Mouse (Mus musculus) liver, embryonic 11.5 days (tissue): ENCODE measurements around the gene Slc37a4. TPM values are rescaled to one million over a fixed set of nuclear protein-coding genes. Genes with fewer than 3 reads are reported as not detected.

Experiments
- ATAC-seq: fragments of 200-750 bp; cut with Nextera tagmentation; replicated peaks from 2 replicates; pipeline ENCODE4 v1.8.0; 2017; ENCODE audit warnings: moderate number of reproducible peaks, mild to moderate bottlenecking, moderate TSS enrichment, moderate library complexity; ENCODE audit not compliant: low FRiP score
- DNase-seq: peaks from one replicate; pipeline ENCODE4 v3.0.0-alpha.2; 2017; ENCODE audit warnings: low spot score
- H3K27ac ChIP-seq: fragments of 300-500 bp; sonication (generic); 2 replicates; pipeline ENCODE4 v1.5.1; 2014; ENCODE audit warnings: mild to moderate bottlenecking, low read depth, low read length, control low read depth
- H3K27me3 ChIP-seq: fragments of 300-500 bp; sonication (generic); replicated peaks from 2 replicates; pipeline ENCODE4 v1.6.1; 2014; ENCODE audit warnings: low read length, mixed read lengths; ENCODE audit not compliant: control insufficient read depth, insufficient read depth
- H3K36me3 ChIP-seq: fragments of 300-500 bp; sonication (generic); 2 replicates; pipeline ENCODE4 v1.6.1; 2014; ENCODE audit warnings: mild to moderate bottlenecking, low read length, moderate library complexity, mixed read lengths; ENCODE audit not compliant: control insufficient read depth, insufficient read depth
- H3K4me1 ChIP-seq: fragments of 300-500 bp; sonication (generic); replicated peaks from 2 replicates; pipeline ENCODE4 v1.6.1; 2014; ENCODE audit warnings: low read length, mixed read lengths; ENCODE audit not compliant: control insufficient read depth, insufficient read depth
- H3K4me2 ChIP-seq: fragments of 300-500 bp; sonication (generic); 2 replicates; pipeline ENCODE4 v1.6.1; 2014; ENCODE audit warnings: mild to moderate bottlenecking, control low read depth, moderate library complexity
- H3K4me3 ChIP-seq: fragments of 300-500 bp; sonication (generic); 2 replicates; pipeline ENCODE4 v1.5.1; 2014; ENCODE audit warnings: low read depth, low read length, control low read depth
- H3K9ac ChIP-seq: fragments of 300-500 bp; sonication (generic); 2 replicates; pipeline ENCODE4 v1.6.1; 2014; ENCODE audit warnings: low read depth, low read length, control low read depth
- H3K9me3 ChIP-seq: fragments of 300-500 bp; sonication (generic); 2 replicates; pipeline ENCODE4 v1.6.1; 2016; ENCODE audit warnings: low read length, inconsistent platforms, mixed read lengths; ENCODE audit not compliant: control insufficient read depth
- WGBS: fragments of 180-500 bp; shearing (Covaris S2); extraction: QIAGEN DNeasy Blood & Tissue Kit; methylation state at CpG from one replicate; pipeline ENCODE4 v1.1.7; 2014; 5-methylcytosine and 5-hydroxymethylcytosine counted together
- polyA plus RNA-seq: library from polyadenylated mRNA; unstranded; fragments of >200 nt; fragmentation: Nextera tagmentation; extraction: Ambion mirVana; gene quantifications from 2 replicates; pipeline ENCODE4 v1.2.1, GENCODE M21; 2014

The Slc37a4 gene
- polyA plus RNA-seq, 1 experiment from 2014 or later = 33.2 TPM

DNA sequence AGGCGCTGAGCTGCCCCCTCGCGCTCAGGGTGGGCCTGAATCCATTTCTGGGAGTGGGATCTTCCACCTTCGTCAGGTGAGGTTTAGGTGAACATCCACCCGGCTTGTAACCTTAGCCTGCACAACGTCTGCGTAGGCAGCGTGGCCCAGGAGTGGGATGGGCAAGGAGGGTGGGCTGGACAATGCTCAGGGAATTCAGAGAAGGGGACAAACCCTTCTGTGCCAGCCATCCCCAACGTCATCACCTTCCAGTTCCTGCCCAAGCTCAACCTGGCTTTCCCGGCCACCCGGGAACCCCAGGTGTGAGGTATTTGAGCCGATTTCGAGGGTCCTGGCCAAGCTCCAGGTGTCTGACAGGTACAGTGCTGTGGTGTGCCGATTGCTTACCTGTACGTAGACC is 16.8 kb upstream of the Slc37a4 start:
- H3K27me3 ChIP-seq = no peaks in the 10 kb centered on the region
- WGBS = 8% methylated on average over 15 of the region's 15 CpGs
- DNase-seq (no peak), ATAC-seq (0 out of 2 replicates have a peak, but pooled peaks have one; percentile 4)
- H3K27ac ChIP-seq = peak overlapping the region; percentile 91
- H3K9me3 ChIP-seq = no peaks in the 10 kb centered on the region
- peak overlapping the region; percentile 97 for H3K4me2 ChIP-seq
- H3K36me3 ChIP-seq = peaks cover 36% of the 10 kb centered on the region
- peak overlapping the region; percentile 91 for H3K4me3 ChIP-seq
- H3K4me1 ChIP-seq = peaks cover 15% of the 10 kb centered on the region
- peak overlapping the region; percentile 94 for H3K9ac ChIP-seq

DNA sequence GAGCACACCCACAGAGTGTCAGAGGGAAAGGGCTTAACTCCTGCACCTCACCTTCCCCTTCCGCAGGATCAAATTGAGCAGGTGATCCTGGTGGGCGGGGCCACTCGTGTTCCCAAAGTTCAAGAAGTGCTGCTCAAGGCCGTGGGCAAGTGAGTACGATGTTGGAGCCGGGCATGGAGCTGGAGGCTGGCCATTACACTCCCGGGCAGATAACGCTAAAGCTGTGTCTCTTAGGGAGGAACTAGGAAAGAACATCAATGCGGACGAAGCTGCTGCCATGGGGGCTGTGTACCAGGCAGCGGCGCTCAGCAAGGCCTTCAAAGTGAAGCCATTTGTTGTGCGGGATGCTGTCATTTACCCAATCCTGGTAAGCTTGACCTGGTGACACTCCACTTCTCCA is 12.1 kb upstream of the Slc37a4 start:
- H3K9ac ChIP-seq = no peak overlapping the region
- WGBS = 93% methylated on average over 13 of the region's 13 CpGs
- peaks cover 8% of the 10 kb centered on the region for H3K4me1 ChIP-seq
- H3K27ac ChIP-seq = no peak overlapping the region
- H3K27me3 ChIP-seq = no peaks in the 10 kb centered on the region
- peaks cover 79% of the 10 kb centered on the region for H3K36me3 ChIP-seq
- DNase-seq (no peak), ATAC-seq (no peak)
- H3K9me3 ChIP-seq = no peaks in the 10 kb centered on the region
- H3K4me3 ChIP-seq = no peak overlapping the region
- H3K4me2 ChIP-seq = no peak overlapping the region

DNA sequence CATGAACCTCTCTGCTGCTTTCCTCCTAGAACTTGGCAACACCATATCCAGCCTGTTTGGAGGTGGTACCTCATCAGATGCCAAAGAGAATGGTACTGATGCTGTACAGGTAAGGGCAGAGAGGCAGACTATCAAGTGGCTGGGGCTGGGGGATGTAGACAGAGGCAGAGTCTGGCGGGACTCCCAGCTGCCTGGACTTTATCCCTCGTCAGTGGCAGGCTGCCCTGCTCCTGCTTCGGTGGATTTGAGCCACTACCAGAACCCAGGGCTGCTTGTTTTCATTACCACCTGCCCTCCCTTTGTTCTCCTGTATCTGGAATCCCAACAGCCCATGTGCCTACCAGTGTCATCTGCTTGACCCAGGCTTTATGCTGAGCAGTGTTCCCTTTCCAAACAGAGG is 9.4 kb upstream of the Slc37a4 start:
- DNase-seq (no peak), ATAC-seq (no peak)
- Histone ChIP-seq H3K4me2 (no peak overlapping the region), H3K27me3 (no peaks in the 10 kb centered on the region), H3K36me3 (peaks cover 74% of the 10 kb centered on the region), H3K4me1 (no peaks in the 10 kb centered on the region), H3K27ac (no peak overlapping the region), H3K9ac (no peak overlapping the region), H3K9me3 (no peaks in the 10 kb centered on the region), H3K4me3 (no peak overlapping the region)
- 79% methylated on average over 3 of the region's 3 CpGs for WGBS

DNA sequence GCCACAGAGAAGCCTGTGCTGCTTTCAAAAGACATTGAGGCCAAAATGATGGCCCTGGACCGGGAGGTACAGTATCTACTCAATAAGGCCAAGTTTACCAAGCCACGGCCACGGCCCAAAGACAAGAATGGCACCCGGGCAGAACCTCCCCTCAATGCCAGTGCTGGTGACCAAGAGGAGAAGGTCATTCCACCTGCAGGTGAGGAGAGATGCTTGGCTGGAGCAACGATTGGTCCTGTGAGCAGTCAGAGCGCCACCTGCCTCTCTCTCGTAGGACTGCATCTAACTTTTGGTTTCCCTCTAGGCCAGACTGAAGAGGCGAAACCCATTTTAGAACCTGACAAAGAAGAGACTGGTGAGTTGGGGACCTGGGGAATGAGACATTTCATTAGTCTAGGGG is 7.4 kb upstream of the Slc37a4 start:
- Histone ChIP-seq H3K4me3 (no peak overlapping the region), H3K36me3 (peaks cover 54% of the 10 kb centered on the region), H3K9me3 (no peaks in the 10 kb centered on the region), H3K9ac (no peak overlapping the region), H3K27me3 (no peaks in the 10 kb centered on the region), H3K27ac (no peak overlapping the region), H3K4me2 (no peak overlapping the region), H3K4me1 (no peaks in the 10 kb centered on the region)
- WGBS = 73% methylated on average over 8 of the region's 8 CpGs
- ATAC-seq = no peak
- no peak for DNase-seq

DNA sequence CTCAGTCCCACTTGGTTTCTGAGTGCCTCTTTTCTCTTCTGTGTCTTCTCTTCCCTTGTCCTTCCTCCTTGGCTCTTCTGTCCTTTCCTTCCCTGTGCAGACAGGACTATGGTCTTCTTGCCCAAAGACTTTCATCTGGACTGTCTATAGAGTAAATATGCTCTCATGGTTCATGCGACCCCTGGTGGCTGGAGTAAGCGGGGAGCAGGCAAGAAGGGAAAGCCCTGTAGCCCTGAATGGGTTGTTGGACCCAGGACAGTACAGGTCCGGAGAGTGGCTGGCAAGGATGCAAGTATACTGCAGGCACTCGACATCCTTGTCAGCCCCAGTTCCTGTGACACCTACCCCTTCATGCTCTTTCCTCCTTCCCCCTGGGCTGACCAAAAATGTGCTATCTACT is 5.2 kb upstream of the Slc37a4 start:
- DNase-seq (no peak), ATAC-seq (0 out of 2 replicates have a peak, but pooled peaks have one; percentile 29)
- WGBS = 38% methylated on average over 4 of the region's 4 CpGs
- no peaks in the 10 kb centered on the region for H3K9me3 ChIP-seq
- no peak overlapping the region for H3K4me2 ChIP-seq
- no peaks in the 10 kb centered on the region for H3K27me3 ChIP-seq
- H3K27ac ChIP-seq = no peak overlapping the region
- H3K9ac ChIP-seq = no peak overlapping the region
- no peaks in the 10 kb centered on the region for H3K4me1 ChIP-seq
- H3K36me3 ChIP-seq = peaks cover 37% of the 10 kb centered on the region
- no peak overlapping the region for H3K4me3 ChIP-seq

DNA sequence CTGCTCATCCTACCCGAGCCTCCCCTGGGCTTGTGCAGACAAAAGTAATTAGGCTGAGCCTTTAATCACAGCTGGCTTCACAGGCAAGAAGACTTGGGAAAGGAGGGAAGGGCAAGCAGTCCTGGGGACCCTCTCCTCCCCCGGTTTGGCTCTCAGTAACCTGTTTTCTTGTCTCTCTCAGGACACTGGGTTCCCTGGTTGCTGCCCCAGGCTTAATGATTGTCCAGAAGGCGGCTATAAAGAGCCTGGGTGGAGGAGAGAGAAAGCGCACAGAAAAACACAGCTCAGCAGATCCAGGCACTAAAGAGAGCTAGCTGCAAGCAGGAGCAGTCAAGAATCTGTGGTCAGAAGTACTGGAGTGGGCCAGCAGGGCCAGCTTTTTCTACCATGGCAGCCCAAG is 1.4 kb downstream of the Slc37a4 start:
- Histone ChIP-seq H3K36me3 (peaks cover 27% of the 10 kb centered on the region), H3K9ac (peak overlapping the region; percentile 96), H3K9me3 (no peaks in the 10 kb centered on the region), H3K4me3 (peak overlapping the region; percentile 94), H3K4me1 (peaks cover 14% of the 10 kb centered on the region), H3K27ac (peak overlapping the region; percentile 47), H3K27me3 (no peaks in the 10 kb centered on the region), H3K4me2 (peak overlapping the region; percentile 93)
- no peak for DNase-seq
- WGBS = 44% methylated on average over 4 of the region's 4 CpGs
- ATAC-seq = no peak

DNA sequence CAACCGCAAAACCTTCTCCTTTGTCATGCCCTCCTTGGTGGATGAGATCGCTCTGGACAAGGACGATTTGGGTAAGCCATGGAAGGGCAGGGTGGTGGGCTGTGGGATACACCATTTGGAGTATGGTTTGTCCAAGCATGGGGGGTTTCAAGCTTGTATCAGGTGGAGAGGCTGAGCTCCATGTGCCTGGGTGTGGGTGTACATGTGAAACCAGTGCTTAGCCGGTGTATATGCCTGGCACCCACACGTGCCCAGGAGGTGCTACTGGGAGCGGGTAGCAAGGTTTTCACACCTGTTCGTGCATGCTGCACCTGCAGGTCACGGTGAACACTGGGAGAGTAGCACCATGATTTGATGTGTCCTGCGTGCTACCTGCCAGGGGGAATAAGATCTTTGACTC is 1.9 kb downstream of the Slc37a4 start:
- Histone ChIP-seq H3K4me2 (peak overlapping the region; percentile 93), H3K4me3 (peak overlapping the region; percentile 94), H3K9me3 (no peaks in the 10 kb centered on the region), H3K36me3 (peaks cover 29% of the 10 kb centered on the region), H3K9ac (peak overlapping the region; percentile 96), H3K4me1 (peaks cover 14% of the 10 kb centered on the region), H3K27ac (peak overlapping the region; percentile 47; the same call in 1 of the 2 replicates), H3K27me3 (no peaks in the 10 kb centered on the region)
- DNase-seq = no peak
- WGBS = 83% methylated on average over 9 of the region's 9 CpGs
- no peak for ATAC-seq

DNA sequence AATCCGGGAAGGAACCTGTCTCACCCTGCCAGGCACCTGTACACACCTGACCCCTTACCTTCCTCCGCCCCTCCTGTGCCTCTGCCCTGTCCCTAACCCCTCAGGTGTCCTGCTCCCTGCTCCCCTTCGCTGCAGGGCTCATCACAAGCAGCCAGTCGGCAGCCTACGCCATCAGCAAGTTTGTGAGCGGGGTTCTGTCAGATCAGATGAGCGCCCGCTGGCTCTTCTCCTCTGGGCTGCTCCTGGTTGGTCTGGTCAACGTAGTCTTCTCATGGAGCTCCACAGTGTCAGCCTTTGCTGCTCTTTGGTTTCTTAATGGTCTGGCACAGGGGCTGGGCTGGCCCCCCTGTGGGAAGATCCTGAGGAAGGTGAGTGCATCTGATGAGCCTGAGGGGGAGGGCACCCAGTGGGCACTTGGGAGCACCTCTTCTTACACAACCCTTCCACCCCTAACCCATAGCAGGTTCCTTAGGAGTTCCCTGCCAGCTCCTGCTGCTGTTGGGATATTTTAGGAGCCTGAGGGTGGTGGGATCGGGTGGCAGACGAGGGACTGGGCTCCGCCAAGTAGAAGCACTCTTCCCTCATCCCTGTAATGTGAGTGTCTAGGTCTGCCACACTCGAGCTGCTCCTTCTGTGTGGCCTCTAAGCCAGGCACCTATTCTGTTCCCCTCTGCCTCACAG is 2.6 kb downstream of the Slc37a4 start:
- ATAC-seq (no peak), DNase-seq (no peak)
- Histone ChIP-seq H3K36me3 (peaks cover 35% of the 10 kb centered on the region), H3K27me3 (no peaks in the 10 kb centered on the region), H3K9me3 (no peaks in the 10 kb centered on the region), H3K4me3 (peak overlapping the region; percentile 94), H3K9ac (peak overlapping the region; percentile 13), H3K4me2 (peak overlapping the region; percentile 93), H3K27ac (no peak overlapping the region), H3K4me1 (peaks cover 14% of the 10 kb centered on the region)
- 83% methylated on average over 13 of the region's 13 CpGs for WGBS

DNA sequence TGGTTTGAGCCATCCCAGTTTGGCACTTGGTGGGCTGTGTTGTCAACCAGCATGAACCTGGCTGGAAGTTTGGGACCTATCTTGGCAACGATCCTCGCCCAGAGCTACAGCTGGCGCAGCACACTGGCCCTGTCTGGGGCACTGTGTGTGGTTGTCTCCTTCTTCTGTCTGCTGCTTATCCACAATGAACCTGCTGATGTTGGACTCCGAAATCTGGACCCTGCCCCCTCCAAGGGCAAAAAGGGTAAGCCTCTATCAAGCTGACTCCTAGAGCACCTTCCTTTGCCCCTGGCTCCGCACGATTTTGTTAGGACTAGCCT is 3.1 kb downstream of the Slc37a4 start:
- ATAC-seq (no peak), DNase-seq (no peak)
- H3K9ac ChIP-seq = no peak overlapping the region; the same call in 1 of the 2 replicates
- 89% methylated on average over 6 of the region's 6 CpGs for WGBS
- H3K27me3 ChIP-seq = no peaks in the 10 kb centered on the region
- H3K36me3 ChIP-seq = peaks cover 40% of the 10 kb centered on the region
- H3K9me3 ChIP-seq = no peaks in the 10 kb centered on the region
- H3K4me1 ChIP-seq = peaks cover 14% of the 10 kb centered on the region
- H3K4me2 ChIP-seq = no peak overlapping the region
- no peak overlapping the region for H3K27ac ChIP-seq
- no peak overlapping the region for H3K4me3 ChIP-seq
